Mouse (Mus musculus) kidney, embryonic 14.5 days (tissue): Measurements from ENCODE around the gene Rgs11. TPM values are rescaled to one million over a fixed set of nuclear protein-coding genes. Genes with fewer than 3 reads are reported as not detected.

Experiments
- ATAC-seq: fragments of 200-750 bp; cut with Nextera tagmentation; 2 replicates; pipeline ENCODE4 v1.8.0; 2017; ENCODE audit warnings: moderate number of reproducible peaks, mild to moderate bottlenecking, moderate TSS enrichment, moderate library complexity; ENCODE audit not compliant: low FRiP score, low TSS enrichment
- H3K27ac ChIP-seq: fragments of 300-500 bp; sonication (generic); 2 replicates; pipeline ENCODE4 v1.5.1; 2014; ENCODE audit warnings: low read depth, mild to moderate bottlenecking, low read length, moderate library complexity, mixed read lengths
- H3K27me3 ChIP-seq: fragments of 300-500 bp; sonication (generic); 2 replicates; pipeline ENCODE4 v1.6.1; 2014; ENCODE audit warnings: mild to moderate bottlenecking, low read length; ENCODE audit not compliant: control insufficient read depth, insufficient read depth
- H3K36me3 ChIP-seq: fragments of 300-500 bp; sonication (generic); 2 replicates; pipeline ENCODE4 v1.6.1; 2014; ENCODE audit warnings: low read length, mixed read lengths; ENCODE audit not compliant: control insufficient read depth, insufficient read depth
- H3K4me1 ChIP-seq: fragments of 300-500 bp; sonication (generic); 2 replicates; pipeline ENCODE4 v1.6.1; 2014; ENCODE audit warnings: low read length, mixed read lengths; ENCODE audit not compliant: control insufficient read depth, insufficient read depth
- H3K4me2 ChIP-seq: fragments of 300-500 bp; sonication (generic); replicated peaks from 2 replicates; pipeline ENCODE4 v1.6.1; 2014; ENCODE audit warnings: low read depth, mild to moderate bottlenecking, low read length
- H3K4me3 ChIP-seq: fragments of 300-500 bp; sonication (generic); 2 replicates; pipeline ENCODE4 v1.5.1; 2014; ENCODE audit warnings: mild to moderate bottlenecking, low read length
- H3K9ac ChIP-seq: fragments of 300-500 bp; sonication (generic); 2 replicates; pipeline ENCODE4 v1.6.1; 2014; ENCODE audit warnings: low read depth, mild to moderate bottlenecking, low read length, moderate library complexity
- H3K9me3 ChIP-seq: fragments of 300-500 bp; sonication (generic); 2 replicates; pipeline ENCODE4 v1.6.1; 2016; ENCODE audit warnings: low read length; ENCODE audit not compliant: control insufficient read depth
- WGBS: fragments of 180-500 bp; shearing (Covaris S2); extraction: QIAGEN DNeasy Blood & Tissue Kit; methylation state at CpG from one replicate; pipeline ENCODE4 v1.1.7; 2014; 5-methylcytosine and 5-hydroxymethylcytosine counted together
- polyA plus RNA-seq: library from polyadenylated mRNA; unstranded; fragments of >200 nt; fragmentation: Nextera tagmentation; extraction: Ambion mirVana; gene quantifications from 2 replicates; pipeline ENCODE4 v1.2.1, GENCODE M21; 2014

Rgs11 gene
- polyA plus RNA-seq, 1 experiment from 2014 or later: 5.9 TPM

GRCm38 (mm10) chr17:26212241-26212640 is 9.5 kb downstream of the Rgs11 start:
- no peak for ATAC-seq
- no peak overlapping the region for H3K4me2 ChIP-seq
- no peaks in the 10 kb centered on the region for H3K27me3 ChIP-seq
- no peak overlapping the region for H3K27ac ChIP-seq
- no peak overlapping the region for H3K4me3 ChIP-seq
- no peaks in the 10 kb centered on the region for H3K4me1 ChIP-seq
- no peaks in the 10 kb centered on the region for H3K9me3 ChIP-seq
- no peak overlapping the region for H3K9ac ChIP-seq
- H3K36me3 ChIP-seq: peaks cover 3% of the 10 kb centered on the region; the same call in 1 of the 2 replicates
- WGBS: 92% methylated on average over 7 of the region's 7 CpGs

GRCm38 (mm10) chr17:26212681-26213080 is 9.9 kb downstream of the Rgs11 start:
- H3K27me3 ChIP-seq: no peaks in the 10 kb centered on the region
- no peak for ATAC-seq

DNA sequence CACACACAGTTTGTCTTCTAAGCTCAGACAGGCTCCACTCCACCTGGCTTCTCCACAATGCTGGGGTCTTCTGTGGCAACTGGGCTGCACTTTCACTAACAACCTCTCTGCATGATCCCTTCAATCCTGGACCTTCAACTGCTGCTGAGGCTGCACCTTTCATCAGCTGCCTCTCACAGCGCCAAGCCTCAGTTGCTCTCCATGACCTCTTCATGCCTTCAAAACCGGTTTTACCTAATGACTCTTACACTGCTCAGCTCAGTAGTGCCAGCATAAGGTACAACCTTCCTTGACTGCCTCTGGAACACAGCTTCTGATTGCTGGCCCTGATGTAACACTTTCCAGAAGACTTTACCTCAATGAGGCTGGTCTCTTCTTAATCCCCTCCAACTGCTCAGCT is 18.8 kb downstream of the Rgs11 start:
- no peak overlapping the region for H3K9ac ChIP-seq
- no peak overlapping the region for H3K4me3 ChIP-seq
- H3K4me2 ChIP-seq: no peak overlapping the region
- no peaks in the 10 kb centered on the region for H3K36me3 ChIP-seq
- H3K27me3 ChIP-seq: no peaks in the 10 kb centered on the region
- no peak overlapping the region for H3K27ac ChIP-seq
- H3K4me1 ChIP-seq: no peaks in the 10 kb centered on the region
- no peaks in the 10 kb centered on the region for H3K9me3 ChIP-seq
- WGBS: 77% methylated on average over 2 of the region's 2 CpGs
- no peak for ATAC-seq

More at GRCm38 (mm10) chr17:26212681-26213080, 9.9 kb downstream of the Rgs11 start:
- H3K4me1 ChIP-seq: no peaks in the 10 kb centered on the region
- no peak overlapping the region for H3K27ac ChIP-seq
- 83% methylated on average over 11 of the region's 11 CpGs for WGBS
- H3K4me2 ChIP-seq: no peak overlapping the region
- H3K36me3 ChIP-seq: peaks cover 3% of the 10 kb centered on the region; the same call in 1 of the 2 replicates
- no peak overlapping the region for H3K4me3 ChIP-seq
- H3K9me3 ChIP-seq: no peaks in the 10 kb centered on the region
- no peak overlapping the region for H3K9ac ChIP-seq

DNA sequence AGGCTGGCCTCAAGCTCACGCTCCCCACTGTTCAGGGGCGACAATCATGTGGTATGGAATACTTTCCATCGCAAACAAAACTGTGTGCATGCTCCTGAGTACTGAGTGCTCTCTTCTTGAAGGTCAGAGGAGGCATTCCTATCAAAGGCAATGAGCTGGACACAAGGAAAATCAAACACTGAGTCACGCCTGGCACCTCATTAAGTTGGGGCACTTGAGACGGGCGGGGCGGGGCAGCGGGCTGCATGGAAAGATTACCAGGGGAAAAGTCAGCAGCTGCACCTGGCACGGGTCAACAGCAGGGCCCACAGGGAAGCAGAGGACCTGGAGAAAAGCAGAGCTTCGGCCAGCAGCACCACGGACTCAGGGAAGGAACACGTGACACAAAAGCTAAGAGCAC is 22.4 kb downstream of the Rgs11 start:
- H3K27ac ChIP-seq: no peak overlapping the region
- no peak overlapping the region for H3K9ac ChIP-seq
- H3K9me3 ChIP-seq: no peaks in the 10 kb centered on the region
- no peaks in the 10 kb centered on the region for H3K36me3 ChIP-seq
- no peaks in the 10 kb centered on the region for H3K27me3 ChIP-seq
- H3K4me2 ChIP-seq: no peak overlapping the region
- WGBS: 59% methylated on average over 12 of the region's 12 CpGs
- H3K4me1 ChIP-seq: no peaks in the 10 kb centered on the region
- ATAC-seq: no peak
- H3K4me3 ChIP-seq: no peak overlapping the region

GRCm38 (mm10) chr17:26229776-26230175 is 27.0 kb downstream of the Rgs11 start:
- Histone ChIP-seq H3K27me3 (no peaks in the 10 kb centered on the region), H3K9me3 (no peaks in the 10 kb centered on the region), H3K4me3 (no peak overlapping the region), H3K27ac (no peak overlapping the region), H3K9ac (no peak overlapping the region), H3K4me1 (no peaks in the 10 kb centered on the region), H3K36me3 (no peaks in the 10 kb centered on the region), H3K4me2 (no peak overlapping the region)
- ATAC-seq: no peak
- 94% methylated on average over 5 of the region's 5 CpGs for WGBS

- no peaks in the 10 kb centered on the region for H3K9me3 ChIP-seq
- H3K9ac ChIP-seq: no peak overlapping the region
- no peaks in the 10 kb centered on the region for H3K27me3 ChIP-seq
- ATAC-seq: no peak
- WGBS: 81% methylated on average over 5 of the region's 5 CpGs
- no peak overlapping the region for H3K27ac ChIP-seq
- no peak overlapping the region for H3K4me2 ChIP-seq
- H3K4me1 ChIP-seq: no peaks in the 10 kb centered on the region
- no peak overlapping the region for H3K4me3 ChIP-seq
- H3K36me3 ChIP-seq: no peaks in the 10 kb centered on the region
Measured at GRCm38 (mm10) chr17:26231156-26231555, 28.4 kb downstream of the Rgs11 start.

- Histone ChIP-seq H3K36me3 (no peaks in the 10 kb centered on the region), H3K27me3 (no peaks in the 10 kb centered on the region), H3K9ac (no peak overlapping the region), H3K27ac (no peak overlapping the region), H3K4me1 (no peaks in the 10 kb centered on the region), H3K9me3 (no peaks in the 10 kb centered on the region), H3K4me3 (no peak overlapping the region), H3K4me2 (no peak overlapping the region)
- ATAC-seq: no peak
- 72% methylated on average over 8 of the region's 8 CpGs for WGBS
Measured at GRCm38 (mm10) chr17:26232863-26233262, 30.1 kb downstream of the Rgs11 start.

DNA sequence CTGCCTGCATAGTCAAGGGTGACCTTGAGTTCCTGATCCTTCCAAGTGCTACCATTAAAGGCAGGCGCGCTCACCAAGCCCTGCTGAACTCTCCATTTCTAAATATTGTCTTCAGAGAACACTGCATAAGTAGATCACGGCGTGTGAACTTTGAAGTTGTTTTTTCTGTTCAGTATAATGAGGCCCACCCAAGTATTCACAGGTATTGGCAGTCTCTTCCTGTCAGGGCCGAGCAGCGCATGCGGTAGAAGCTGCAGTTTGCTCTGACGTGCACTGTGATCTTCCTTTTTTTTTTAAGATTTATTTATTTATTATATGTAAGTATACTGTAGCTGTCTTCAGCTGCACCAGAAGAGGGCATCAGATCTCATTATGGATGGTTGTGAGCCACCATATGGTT is 31.6 kb downstream of the Rgs11 start:
- no peak overlapping the region for H3K9ac ChIP-seq
- H3K4me1 ChIP-seq: no peaks in the 10 kb centered on the region
- H3K27me3 ChIP-seq: no peaks in the 10 kb centered on the region
- no peak overlapping the region for H3K4me3 ChIP-seq
- H3K4me2 ChIP-seq: no peak overlapping the region
- H3K36me3 ChIP-seq: no peaks in the 10 kb centered on the region
- H3K9me3 ChIP-seq: no peaks in the 10 kb centered on the region
- WGBS: 92% methylated on average over 8 of the region's 8 CpGs
- no peak overlapping the region for H3K27ac ChIP-seq
- no peak for ATAC-seq

DNA sequence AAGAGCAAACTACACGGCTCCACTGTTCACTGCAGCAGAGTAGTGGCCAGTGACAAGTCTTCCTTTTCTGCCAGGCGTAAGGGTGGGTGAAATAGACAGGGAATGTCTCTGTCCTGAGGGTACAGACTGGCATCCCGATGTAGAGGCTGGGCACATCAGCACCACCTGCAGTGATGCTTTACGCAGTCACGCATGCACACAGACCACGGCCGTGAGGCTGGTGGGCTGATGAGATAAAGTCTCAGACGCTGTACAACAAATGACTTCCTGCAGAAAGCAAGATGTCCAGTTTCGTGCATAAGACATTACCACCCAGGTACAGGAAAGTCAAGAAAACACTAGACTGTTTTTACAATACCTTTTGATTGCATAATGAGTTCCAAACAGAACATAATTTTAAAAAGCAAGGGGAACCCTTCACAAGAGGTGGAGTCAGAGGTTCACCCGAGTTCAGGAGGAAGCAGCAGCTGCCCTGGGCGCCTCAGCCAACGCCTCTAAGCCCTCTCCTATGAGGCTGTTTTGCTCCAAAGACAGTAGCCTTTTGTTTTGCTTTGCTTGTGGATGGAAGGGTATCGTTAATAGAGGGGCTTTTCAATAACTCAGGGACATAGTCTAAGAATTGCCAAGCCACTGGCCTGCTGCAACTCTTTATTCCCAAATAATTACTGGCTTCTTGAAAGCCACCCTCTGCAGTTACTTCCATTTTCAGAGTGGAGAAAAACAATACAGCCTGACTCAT is 32.5 kb downstream of the Rgs11 start:
- Histone ChIP-seq H3K27ac (no peak overlapping the region; the same call in 1 of the 2 replicates), H3K4me2 (no peak overlapping the region), H3K9ac (no peak overlapping the region), H3K4me1 (no peaks in the 10 kb centered on the region), H3K27me3 (no peaks in the 10 kb centered on the region), H3K4me3 (no peak overlapping the region), H3K36me3 (no peaks in the 10 kb centered on the region), H3K9me3 (no peaks in the 10 kb centered on the region)
- no peak for ATAC-seq
- 58% methylated on average over 13 of the region's 13 CpGs for WGBS
